Comparison of ENCODE assay signal across 14 mouse cellular contexts in genomic region chr6:37627206-37627605, GRCm38 (mm10).
A peak's percentile ranks its signal among the peaks of the same experiment; 100 is the strongest.
DNase-seq lines count a peak whose midpoint lies in the region; ATAC-seq lines count a peak whose summit lies in the region.
"Had no signal": no experiment of that assay in that cellular context is flagged by ENCODE, and none has a peak within 500 bp of the region (broad histone marks: within the 10 kb centered on the region; RNA-seq: fewer than 3 reads in every experiment).

No protein-coding gene starts in this region.

- ATAC-seq in heart, embryonic 15.5 days (replicated peaks; ENCODE audit: insufficient number of reproducible peaks, insufficient read depth, low FRiP score, low read depth), result peak; percentile 73
- peak; percentile 40; the same call in 1 of the 2 replicates for ATAC-seq in liver, embryonic 15.5 days (ENCODE audit: insufficient read depth)
- ATAC-seq: CD4-positive, CD25-positive, alpha-beta regulatory T cell, adult 4 months; intestine, embryonic 15.5 days had no signal

- 48% methylated on average over 5 of the region's 5 CpGs for WGBS in heart, embryonic 15.5 days
- WGBS in liver, embryonic 15.5 days (ENCODE audit: insufficient replicate concordance), result 16% methylated on average over 5 of the region's 5 CpGs

- no peak overlapping the region for H3K4me3 ChIP-seq in heart, embryonic 15.5 days
- no peak overlapping the region for H3K4me3 ChIP-seq in liver, embryonic 15.5 days (replicated peaks)
- H3K4me3 ChIP-seq: intestine, embryonic 15.5 days; myocyte had no signal

- H3K36me3 ChIP-seq in heart, embryonic 15.5 days, result no peaks in the 10 kb centered on the region
- no peaks in the 10 kb centered on the region for H3K36me3 ChIP-seq in liver, embryonic 15.5 days (replicated peaks)
- H3K36me3 ChIP-seq: intestine, embryonic 15.5 days had no signal

- no peak overlapping the region for H3K4me2 ChIP-seq in heart, embryonic 15.5 days
- no peak overlapping the region for H3K4me2 ChIP-seq in liver, embryonic 15.5 days
- H3K4me2 ChIP-seq: intestine, embryonic 15.5 days had no signal

- peak; percentile 86 for DNase-seq in 416B (ENCODE audit: low read depth)
- peak; percentile 61 for DNase-seq in c-Kit-positive CD71-positive TER-119-negative erythroid progenitor cells, embryonic 14.5 days (ENCODE audit: low read depth)
- no peak for DNase-seq in layer of hippocampus, postnatal 10 days (ENCODE audit: low spot score in 2 of 2)
- DNase-seq in spleen, postnatal 10 days (ENCODE audit: low spot score in 2 of 2), result no peak
- DNase-seq in cerebellum, postnatal 25 days, result no peak
- DNase-seq: gastrocnemius, postnatal 36 days; spleen, adult 18-20 months; thymus, adult 18-20 months had no signal

- H3K9ac ChIP-seq in heart, embryonic 15.5 days, result no peak overlapping the region
- H3K9ac ChIP-seq in liver, embryonic 15.5 days, result no peak overlapping the region
- H3K9ac ChIP-seq: intestine, embryonic 15.5 days had no signal

- H3K27ac ChIP-seq in heart, embryonic 15.5 days, result peak overlapping the region; percentile 47; the same call in 1 of the 2 replicates
- no peak overlapping the region for H3K27ac ChIP-seq in liver, embryonic 15.5 days (replicated peaks)
- H3K27ac ChIP-seq: intestine, embryonic 15.5 days had no signal

- H3K4me1 ChIP-seq in heart, embryonic 15.5 days (replicated peaks), result no peaks in the 10 kb centered on the region
- H3K4me1 ChIP-seq in liver, embryonic 15.5 days (replicated peaks), result no peaks in the 10 kb centered on the region
- H3K4me1 ChIP-seq: intestine, embryonic 15.5 days had no signal

- no peaks in the 10 kb centered on the region for H3K9me3 ChIP-seq in heart, embryonic 15.5 days (replicated peaks)
- no peaks in the 10 kb centered on the region for H3K9me3 ChIP-seq in liver, embryonic 15.5 days (replicated peaks)
- H3K9me3 ChIP-seq: intestine, embryonic 15.5 days had no signal

- no peaks in the 10 kb centered on the region for H3K27me3 ChIP-seq in heart, embryonic 15.5 days
- H3K27me3 ChIP-seq in liver, embryonic 15.5 days, result no peaks in the 10 kb centered on the region
- H3K27me3 ChIP-seq: intestine, embryonic 15.5 days; megakaryocyte, embryonic 14.5 days had no signal

Comparison
In these comparisons a context has a peak if more than half of its experiments do, and no peak if none do; other contexts are left out.
1. DNase-seq: peak in 416B (single experiment) and c-Kit-positive CD71-positive TER-119-negative erythroid progenitor cells, embryonic 14.5 days (single experiment); none in layer of hippocampus, postnatal 10 days (0 of 2), spleen, postnatal 10 days (0 of 2) and cerebellum, postnatal 25 days (0 of 2).